Mouse (Mus musculus): ENCODE results near the gene Tbata.

GRCm38 (mm10) chr10:61195718-61196291 is 24.1 kb downstream of the Tbata start:
- TF ChIP-seq CHD2 (IDR thresholded peaks at IDR 0.05; ENCODE audit: low read depth, low read length) (no peak), HCFC1 (IDR thresholded peaks at IDR 0.05; ENCODE audit: borderline replicate concordance, insufficient read depth, low read length) (no peak), ZNF384 (IDR thresholded peaks at IDR 0.05; ENCODE audit: low read depth, low read length) (no peak), ZC3H11A (IDR thresholded peaks at IDR 0.05; ENCODE audit: borderline replicate concordance, low read depth, low read length) (no peak), MAFK (IDR thresholded peaks at IDR 0.05; ENCODE audit: insufficient read depth, low read depth, low read length) (no peak)
